Mouse (Mus musculus) stomach, postnatal 0 days (tissue): Measurements from ENCODE around the gene Dlgap4. TPM values are rescaled to one million over a fixed set of nuclear protein-coding genes. Genes with fewer than 3 reads are reported as not detected.

ENCODE experiments used
- ATAC-seq: fragments of 200-750 bp; cut with Nextera tagmentation; 2 replicates; pipeline ENCODE4 v1.8.0; 2017; ENCODE audit not compliant: low FRiP score, low TSS enrichment
- DNase-seq: peaks from one replicate; pipeline ENCODE4 v3.0.0-alpha.2; 2016; ENCODE audit warnings: low spot score
- H3K27ac ChIP-seq: fragments of 300-500 bp; sonication (generic); replicated peaks from 2 replicates; pipeline ENCODE4 v1.5.1; 2014; ENCODE audit warnings: mild to moderate bottlenecking, control low read depth
- H3K27me3 ChIP-seq: fragments of 300-500 bp; sonication (generic); 2 replicates; pipeline ENCODE4 v1.6.1; 2014; ENCODE audit warnings: low read length; ENCODE audit not compliant: control insufficient read depth, insufficient read depth
- H3K36me3 ChIP-seq: fragments of 300-500 bp; sonication (generic); 2 replicates; pipeline ENCODE4 v1.6.1; 2014; ENCODE audit warnings: low read length, mixed read lengths; ENCODE audit not compliant: control insufficient read depth, insufficient read depth
- H3K4me1 ChIP-seq: fragments of 300-500 bp; sonication (generic); replicated peaks from 2 replicates; pipeline ENCODE4 v1.6.1; 2014; ENCODE audit warnings: antibody characterized with exemption; ENCODE audit not compliant: control insufficient read depth, insufficient read depth
- H3K4me2 ChIP-seq: fragments of 300-500 bp; sonication (generic); replicated peaks from 2 replicates; pipeline ENCODE4 v1.6.1; 2014; ENCODE audit warnings: low read depth, mild to moderate bottlenecking, control low read depth, moderate library complexity
- H3K4me3 ChIP-seq: fragments of 300-500 bp; sonication (generic); 2 replicates; pipeline ENCODE4 v1.5.1; 2014; ENCODE audit warnings: low read depth, low read length, control low read depth
- H3K9ac ChIP-seq: fragments of 300-500 bp; sonication (generic); 2 replicates; pipeline ENCODE4 v1.6.1; 2014; ENCODE audit warnings: mild to moderate bottlenecking, low read length, control low read depth, mixed read lengths
- H3K9me3 ChIP-seq: fragments of 300-500 bp; sonication (generic); 2 replicates; pipeline ENCODE4 v1.6.1; 2016; ENCODE audit warnings: low read length; ENCODE audit not compliant: control insufficient read depth
- CTCF ChIP-seq: IDR thresholded peaks from 2 replicates; pipeline ENCODE4 v1.5.1; 2016; ENCODE audit warnings: antibody characterized with exemption, low read depth, mild to moderate bottlenecking, moderate library complexity
- EP300 ChIP-seq: optimal IDR thresholded peaks from 2 replicates; pipeline ENCODE3; 2016; ENCODE audit warnings: antibody characterized with exemption
- WGBS: fragments of 180-500 bp; shearing (Covaris S2); extraction: QIAGEN DNeasy Blood & Tissue Kit; methylation state at CpG from one replicate; pipeline ENCODE4 v1.1.7; 2014; 5-methylcytosine and 5-hydroxymethylcytosine counted together
- polyA plus RNA-seq: library from polyadenylated mRNA; unstranded; fragments of >200 nt; fragmentation: Nextera tagmentation; extraction: Ambion mirVana; gene quantifications from 2 replicates; pipeline ENCODE4 v1.2.1, GENCODE M21; 2015

Gene Dlgap4
- polyA plus RNA-seq, 1 experiment from 2014 or later, result 50.7 TPM

GRCm38 (mm10) chr2:156659981-156660380, 46.5 kb downstream of the Dlgap4 start:
- 73% methylated on average over 6 of the region's 6 CpGs for WGBS
- Histone ChIP-seq H3K27ac (no peak overlapping the region), H3K36me3 (no peaks in the 10 kb centered on the region), H3K4me3 (no peak overlapping the region), H3K9ac (no peak overlapping the region), H3K27me3 (no peaks in the 10 kb centered on the region), H3K4me1 (no peaks in the 10 kb centered on the region), H3K4me2 (no peak overlapping the region), H3K9me3 (no peaks in the 10 kb centered on the region)
- no peak for DNase-seq
- TF ChIP-seq EP300, result no peak
- no peak for ATAC-seq

- Histone ChIP-seq H3K4me2 (no peak overlapping the region), H3K27ac (no peak overlapping the region), H3K4me3 (no peak overlapping the region), H3K27me3 (no peaks in the 10 kb centered on the region), H3K4me1 (no peaks in the 10 kb centered on the region), H3K9ac (no peak overlapping the region), H3K36me3 (no peaks in the 10 kb centered on the region), H3K9me3 (no peaks in the 10 kb centered on the region)
- ATAC-seq (no peak), DNase-seq (no peak)
- WGBS, result 78% methylated on average over 10 of the region's 10 CpGs
- TF ChIP-seq EP300 (no peak), CTCF (no peak)
Measured at GRCm38 (mm10) chr2:156663162-156663561, 49.7 kb downstream of the Dlgap4 start.

DNA sequence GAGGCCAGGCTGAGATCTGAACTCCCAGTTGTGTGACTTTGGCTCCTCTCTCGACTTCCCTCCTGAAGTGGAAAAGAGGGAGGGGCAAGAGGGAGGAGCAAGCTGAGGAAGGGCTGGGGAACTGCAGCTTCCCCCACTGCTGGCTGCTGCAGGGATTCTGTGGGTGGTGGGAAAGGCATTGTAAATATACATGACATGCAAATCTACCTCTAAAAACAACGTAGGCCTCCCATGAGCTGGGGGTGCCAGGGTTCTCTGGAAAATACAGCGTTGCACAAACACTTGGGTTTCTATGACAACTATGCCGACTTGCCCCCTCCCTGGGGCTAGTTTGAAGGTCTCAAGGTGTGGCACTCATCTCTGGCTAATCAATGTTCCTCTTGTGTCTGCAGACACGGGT, 50.9 kb downstream of the Dlgap4 start:
- no peak overlapping the region for H3K9ac ChIP-seq
- H3K4me2 ChIP-seq, result no peak overlapping the region
- WGBS, result 13% methylated on average over 5 of the region's 5 CpGs
- ATAC-seq (no peak), DNase-seq (no peak)
- TF ChIP-seq EP300, result no peak
- TF ChIP-seq CTCF, result no peak
- no peaks in the 10 kb centered on the region for H3K27me3 ChIP-seq
- no peaks in the 10 kb centered on the region for H3K36me3 ChIP-seq
- no peak overlapping the region for H3K27ac ChIP-seq
- H3K9me3 ChIP-seq, result no peaks in the 10 kb centered on the region
- H3K4me1 ChIP-seq, result no peaks in the 10 kb centered on the region
- H3K4me3 ChIP-seq, result no peak overlapping the region

- Histone ChIP-seq H3K27me3 (no peaks in the 10 kb centered on the region), H3K4me2 (no peak overlapping the region), H3K4me1 (no peaks in the 10 kb centered on the region), H3K9ac (no peak overlapping the region), H3K4me3 (no peak overlapping the region), H3K9me3 (no peaks in the 10 kb centered on the region), H3K27ac (no peak overlapping the region), H3K36me3 (no peaks in the 10 kb centered on the region)
- DNase-seq (peak; percentile 35), ATAC-seq (no peak; the same call in 1 of the 2 replicates)
- TF ChIP-seq EP300 (no peak), CTCF (no peak)
- 39% methylated on average over 8 of the region's 8 CpGs for WGBS
Measured at GRCm38 (mm10) chr2:156664993-156665518, 51.6 kb downstream of the Dlgap4 start.

- Histone ChIP-seq H3K4me1 (no peaks in the 10 kb centered on the region), H3K4me2 (no peak overlapping the region), H3K9ac (no peak overlapping the region), H3K9me3 (no peaks in the 10 kb centered on the region), H3K27ac (no peak overlapping the region), H3K36me3 (no peaks in the 10 kb centered on the region), H3K27me3 (no peaks in the 10 kb centered on the region), H3K4me3 (no peak overlapping the region)
- WGBS, result 76% methylated on average over 13 of the region's 13 CpGs
- DNase-seq (no peak), ATAC-seq (no peak)
- no peak for TF ChIP-seq EP300
- TF ChIP-seq CTCF, result no peak
Measured at GRCm38 (mm10) chr2:156665620-156666196, 52.2 kb downstream of the Dlgap4 start.

- H3K27ac ChIP-seq, result no peak overlapping the region
- H3K4me1 ChIP-seq, result no peaks in the 10 kb centered on the region
- no peaks in the 10 kb centered on the region for H3K9me3 ChIP-seq
- no peaks in the 10 kb centered on the region for H3K36me3 ChIP-seq
- no peak overlapping the region for H3K9ac ChIP-seq
- no peak overlapping the region for H3K4me3 ChIP-seq
- H3K27me3 ChIP-seq, result no peaks in the 10 kb centered on the region
- no peak overlapping the region for H3K4me2 ChIP-seq
- 42% methylated on average over 12 of the region's 12 CpGs for WGBS
- TF ChIP-seq CTCF, result no peak
- TF ChIP-seq EP300, result no peak
- ATAC-seq, result no peak; the same call in 1 of the 2 replicates
- no peak for DNase-seq
Measured at GRCm38 (mm10) chr2:156666231-156666630, 52.7 kb downstream of the Dlgap4 start.
